Mouse (Mus musculus) small intestine, adult 2 months (tissue): ENCODE data around the gene Agfg1.

ENCODE experiments used
- CTCF ChIP-seq: fragments of 200-500 bp; IDR thresholded peaks from 2 replicates; pipeline ENCODE4 v1.5.1; 2012; ENCODE audit warnings: low read depth, mild to moderate bottlenecking, control low read depth, inconsistent platforms, low read length, moderate library complexity, mixed read lengths; ENCODE audit not compliant: insufficient replicate concordance, insufficient read length; ENCODE audit errors: extremely low read depth
- POLR2A ChIP-seq: fragments of 200-500 bp; IDR thresholded peaks from 2 replicates; pipeline ENCODE4 v1.6.1; 2012; ENCODE audit warnings: low read depth, mild to moderate bottlenecking, control low read depth, inconsistent platforms, low read length, moderate library complexity

GRCm38 (mm10) chr1:82905886-82906285, 66.6 kb downstream of the Agfg1 start:
- TF ChIP-seq CTCF (no peak), POLR2A (no peak)
